Mouse (Mus musculus): ENCODE measurements at regions not wholly inside any gene's neighbourhood (a gene's known extent, or its start where the extent isn't known, plus 50 kb on each side); places are given as distances from the start of the nearest gene placed in this dataset.

DNA sequence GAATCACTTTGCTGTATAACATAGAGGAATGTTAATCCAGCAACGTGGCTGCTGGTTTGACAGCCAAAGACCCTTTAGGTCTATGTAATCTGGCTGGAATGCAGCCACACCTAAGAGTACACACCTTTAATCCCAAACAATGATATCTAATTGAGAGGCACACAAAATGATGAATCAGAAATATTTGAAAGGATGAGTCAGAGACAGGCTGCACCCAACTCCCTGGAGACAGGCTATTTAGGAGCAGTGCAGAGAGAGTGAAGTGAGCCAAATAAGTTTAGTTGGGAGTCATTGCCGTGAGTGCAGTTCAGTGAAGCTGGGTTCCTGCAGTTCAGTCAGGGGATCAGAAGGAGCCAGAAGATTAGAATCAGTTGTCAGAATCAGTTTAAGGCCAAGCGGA, 993.4 kb downstream of the Tecrl start:
- no peak for TF ChIP-seq CHD1 (IDR thresholded peaks at IDR 0.05; ENCODE audit: low read depth, low read length)
- TF ChIP-seq CTCF (conservative IDR thresholded peaks at IDR 0.05 in 1 of 2, IDR thresholded peaks at IDR 0.05 in 1 of 2; ENCODE audit: low read depth in 2 of 2, low read length in 2 of 2), result no peak
- TF ChIP-seq POLR2AphosphoS2 (IDR thresholded peaks at IDR 0.05; ENCODE audit: low read depth, low read length), result no peak
- TF ChIP-seq SMC3 (IDR thresholded peaks at IDR 0.05; ENCODE audit: low read depth, low read length), result no peak
- no peak for TF ChIP-seq MAX (IDR thresholded peaks at IDR 0.05; ENCODE audit: low read length)
